Mouse (Mus musculus): ENCODE measurements at regions not wholly inside any gene's neighbourhood (a gene's known extent, or its start where the extent isn't known, plus 50 kb on each side); places are given as distances from the start of the nearest gene placed in this dataset.
A peak's percentile ranks its signal among the peaks of the same experiment; 100 is the strongest.

DNA sequence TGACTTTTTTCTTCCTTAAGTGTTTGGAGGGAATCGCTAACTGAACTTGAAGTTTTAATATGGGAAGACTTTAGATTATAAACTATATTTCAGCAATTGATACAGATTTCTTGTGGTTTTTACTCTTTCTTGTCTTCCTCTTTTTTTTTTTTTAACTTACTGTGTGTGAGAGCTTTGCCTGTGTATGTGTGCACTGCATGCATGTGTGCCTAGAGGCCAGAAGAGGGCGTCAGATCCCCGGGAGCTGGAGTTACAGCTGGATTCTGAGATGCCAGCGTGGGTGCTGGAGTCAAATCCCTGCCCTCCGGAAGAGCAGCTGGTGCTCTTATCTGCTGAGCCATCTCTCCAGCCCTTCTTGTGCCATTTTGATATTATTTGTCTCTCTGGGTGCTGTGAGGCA, 129.6 kb downstream of the Trim33 start:
- no peak for DNase-seq (ENCODE audit: extremely low read depth, low read depth)

DNA sequence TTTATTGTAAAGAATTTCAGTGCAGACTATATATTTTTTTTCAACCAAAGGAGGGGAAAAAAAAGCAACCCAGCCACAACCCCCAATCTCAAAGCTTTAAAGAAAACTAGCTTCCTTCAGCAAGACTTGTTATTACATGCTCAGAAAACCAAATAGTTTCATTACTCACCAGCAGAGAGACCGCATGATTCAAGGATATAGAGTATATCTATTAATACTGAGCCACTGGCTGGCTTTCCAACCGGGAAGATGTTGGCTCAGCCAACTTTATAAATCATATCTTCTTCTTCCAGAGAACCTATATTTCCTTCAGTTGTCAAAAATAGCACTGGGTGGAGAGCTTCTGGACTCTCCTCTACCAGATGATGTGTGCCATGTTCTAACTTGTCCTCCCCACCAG, 133.2 kb downstream of the Trim33 start:
- DNase-seq (ENCODE audit: extremely low read depth, low read depth): no peak

DNA sequence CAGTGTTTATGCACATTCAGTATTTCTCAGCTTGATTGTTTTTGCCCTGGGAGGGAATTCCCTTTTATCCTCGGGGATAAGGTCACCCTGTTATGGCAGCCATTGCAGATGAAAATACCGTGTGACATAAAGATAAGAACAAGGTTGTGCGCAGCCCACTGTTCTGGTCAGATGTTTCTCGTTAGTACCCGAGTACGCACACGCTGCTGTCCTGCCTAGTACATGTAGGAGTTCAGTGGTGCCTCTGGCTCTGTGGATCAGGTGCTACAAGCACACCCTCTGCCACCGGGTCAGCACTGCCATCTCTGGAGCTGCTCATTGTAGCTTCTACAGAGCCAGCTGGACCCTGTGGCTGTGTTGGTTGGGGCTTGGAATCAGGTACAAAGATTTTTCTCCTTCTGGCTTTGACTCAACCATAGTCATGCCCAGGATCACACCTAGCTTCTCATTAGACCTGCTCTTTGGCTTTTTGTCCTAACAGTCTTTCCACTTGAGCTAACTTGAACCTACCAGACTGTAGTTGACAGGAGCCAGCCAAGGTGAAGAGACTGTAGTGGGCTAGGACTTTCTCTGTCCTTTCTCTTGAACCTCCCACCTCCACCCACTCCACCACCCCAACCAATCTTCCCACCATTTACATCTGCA, 136.1 kb downstream of the Trim33 start:
- no peak for DNase-seq (ENCODE audit: extremely low read depth, low read depth)

DNA sequence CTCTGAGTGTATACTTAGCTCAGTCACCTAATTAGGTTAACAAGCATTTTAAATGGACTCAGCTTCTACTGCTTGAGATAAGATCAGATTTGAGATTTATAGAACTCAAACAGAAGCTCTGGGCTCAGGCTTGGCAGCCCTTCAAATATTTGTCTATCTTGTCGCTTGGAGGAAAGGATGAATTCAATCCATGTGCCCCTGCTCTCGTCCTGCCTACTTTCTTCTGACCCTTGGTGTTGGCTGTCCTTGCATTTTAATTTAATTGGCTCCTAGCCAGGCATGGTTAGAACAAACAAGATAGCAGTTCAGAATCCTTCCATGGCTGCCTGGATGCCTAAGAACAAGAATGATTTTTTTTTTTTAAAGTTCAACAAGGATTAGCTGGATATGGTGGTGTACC, 137.2 kb downstream of the Trim33 start:
- no peak for DNase-seq (ENCODE audit: extremely low read depth, low read depth)

DNA sequence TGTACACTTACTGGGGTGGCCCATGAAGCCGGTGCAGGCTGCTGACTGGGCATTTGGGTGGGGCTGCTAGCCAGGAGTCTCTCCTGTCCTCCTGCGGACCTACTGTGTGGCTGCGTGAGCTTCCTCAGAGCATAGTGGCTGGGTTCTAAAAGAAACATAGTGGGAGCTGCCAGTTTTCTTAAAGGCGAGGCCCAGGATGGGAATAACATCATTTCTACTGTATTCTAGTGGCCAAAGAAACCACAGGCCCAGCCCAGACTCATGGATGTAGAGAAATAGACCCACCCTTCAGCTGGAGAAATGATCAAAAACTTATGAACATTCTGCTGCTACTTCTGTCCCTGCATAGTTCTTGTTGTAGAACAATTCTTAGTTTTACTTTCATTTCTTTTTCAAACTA, 138.7 kb downstream of the Trim33 start:
- DNase-seq (ENCODE audit: extremely low read depth, low read depth): no peak

DNA sequence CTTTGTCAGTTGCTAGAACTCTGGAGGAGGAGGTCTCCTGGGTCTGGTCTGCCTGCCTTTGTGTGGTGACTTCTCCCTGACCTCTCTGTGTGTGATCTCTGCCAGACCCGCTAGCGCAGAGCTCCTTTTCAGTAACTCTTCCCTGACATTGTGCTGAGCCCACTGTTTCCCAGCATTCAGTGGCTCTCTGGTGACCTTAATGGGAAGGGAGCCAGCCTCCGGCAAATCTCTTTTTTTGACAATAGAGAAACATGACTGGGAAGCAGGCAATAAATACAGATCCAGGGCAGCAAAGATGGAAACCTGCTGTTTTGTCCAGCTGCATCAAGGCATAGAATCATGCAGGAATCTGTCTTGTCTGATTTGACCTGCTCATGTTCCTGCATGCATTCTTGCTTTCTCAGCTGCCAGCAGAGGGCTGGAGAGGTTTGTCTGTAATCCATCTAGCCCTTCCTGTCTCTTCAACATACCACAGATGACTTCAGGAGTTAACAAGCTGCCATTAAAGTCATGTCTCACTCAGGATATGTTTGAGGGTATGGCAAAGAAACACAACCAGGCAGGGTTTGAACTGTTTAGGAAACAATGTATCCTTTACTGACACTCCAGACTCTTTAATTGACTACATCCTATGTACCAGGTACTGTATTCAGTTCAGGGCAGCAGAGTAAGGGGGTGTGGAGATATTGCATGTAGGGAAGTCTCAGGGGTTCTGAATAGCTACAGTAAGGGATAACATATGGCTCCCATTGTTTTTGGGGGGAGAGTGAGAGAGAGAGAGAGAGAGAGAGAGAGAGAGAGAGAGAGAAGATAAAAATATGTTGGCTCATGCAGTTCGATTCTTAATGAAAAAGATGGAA, 140.9 kb downstream of the Trim33 start:
- DNase-seq (ENCODE audit: extremely low read depth, low read depth): no peak

DNA sequence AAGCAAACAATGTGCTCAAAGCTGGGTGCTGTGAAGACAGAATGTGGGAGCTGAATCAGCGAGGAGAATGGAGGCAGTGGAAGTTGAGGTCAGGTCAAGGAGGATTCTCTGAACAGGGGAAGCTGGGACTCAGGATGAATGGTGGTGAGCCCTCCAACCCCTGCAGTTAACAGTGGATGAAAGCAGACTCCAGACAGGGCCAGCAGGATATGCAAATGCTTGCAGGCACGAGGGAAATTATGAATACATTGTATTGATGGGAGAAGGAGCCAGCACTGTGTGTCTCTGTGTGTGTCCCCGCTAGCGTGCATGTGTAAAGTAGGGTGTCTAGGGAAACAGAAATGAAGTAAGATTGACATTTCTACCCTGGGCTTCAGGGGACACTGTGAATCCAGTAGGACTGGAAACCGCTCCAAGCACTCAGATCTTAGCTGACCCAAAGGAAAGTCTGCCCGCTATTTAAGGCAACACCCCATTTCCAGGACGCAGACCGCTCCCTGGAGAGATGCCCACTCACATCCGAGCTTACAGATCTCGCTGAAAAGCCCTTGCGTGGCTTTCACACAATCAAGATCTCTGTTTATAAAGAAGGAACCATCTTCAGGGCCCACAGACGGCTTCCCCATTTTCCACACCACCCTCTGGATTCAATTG, 141.7 kb downstream of the Trim33 start:
- DNase-seq (ENCODE audit: extremely low read depth, low read depth): no peak

DNA sequence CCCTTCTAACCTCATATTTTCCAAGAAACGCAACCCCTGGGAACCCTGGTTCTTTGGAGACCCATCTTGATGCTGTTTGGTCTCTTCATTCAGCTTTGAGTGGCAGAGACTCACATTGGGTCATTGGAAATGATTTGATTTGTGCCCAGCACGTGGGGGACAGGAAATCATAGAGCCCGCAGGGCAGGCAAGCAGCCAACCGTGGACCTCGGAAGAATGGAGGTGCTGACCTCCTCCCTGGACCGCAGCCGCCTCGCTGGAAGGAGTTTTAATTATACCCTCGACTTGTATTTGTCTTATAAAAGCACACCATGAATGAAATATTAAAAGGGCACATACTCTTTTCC, 142.2 kb downstream of the Trim33 start:
- DNase-seq (ENCODE audit: extremely low read depth, low read depth): no peak

DNA sequence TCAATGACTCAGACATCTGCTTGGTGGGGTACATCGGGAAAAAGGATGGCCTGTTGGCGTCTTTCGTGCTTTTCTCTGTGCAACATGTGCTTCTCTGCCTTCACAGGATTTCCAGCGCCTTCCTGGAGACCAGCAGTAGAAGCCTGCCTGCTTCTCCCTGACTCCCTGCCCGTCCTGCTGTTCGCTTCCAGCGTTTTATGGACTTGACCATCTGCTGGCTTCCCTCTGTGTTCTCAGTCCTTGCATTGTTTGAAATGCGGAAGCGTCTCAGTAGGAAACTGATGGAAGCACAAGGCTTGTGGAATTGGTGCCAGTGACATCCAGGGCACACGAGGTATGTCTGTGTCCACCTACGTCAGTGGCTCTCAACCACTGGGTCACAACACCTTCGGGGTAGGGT, 143.7 kb downstream of the Trim33 start:
- no peak for DNase-seq (ENCODE audit: extremely low read depth, low read depth)

DNA sequence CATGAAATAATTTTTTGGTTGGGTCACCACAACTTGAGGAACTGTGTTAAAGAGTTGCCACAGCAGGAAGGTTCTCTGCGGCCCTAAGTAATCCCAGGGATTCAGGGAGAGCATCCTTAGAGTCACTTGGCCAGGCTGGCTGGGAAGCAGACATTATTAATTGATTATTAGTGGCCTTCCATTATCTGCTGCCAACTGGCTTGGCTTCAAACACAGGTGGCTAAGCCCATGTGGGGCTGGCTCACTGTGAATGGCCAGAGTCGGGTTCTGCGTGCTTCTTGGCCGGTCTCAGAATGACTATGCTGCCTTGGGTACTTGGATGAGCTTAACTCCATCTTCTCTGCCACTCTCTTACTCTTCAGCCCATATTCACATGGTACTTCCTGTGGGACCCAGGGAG, 144.2 kb downstream of the Trim33 start:
- no peak for DNase-seq (ENCODE audit: extremely low read depth, low read depth)

DNA sequence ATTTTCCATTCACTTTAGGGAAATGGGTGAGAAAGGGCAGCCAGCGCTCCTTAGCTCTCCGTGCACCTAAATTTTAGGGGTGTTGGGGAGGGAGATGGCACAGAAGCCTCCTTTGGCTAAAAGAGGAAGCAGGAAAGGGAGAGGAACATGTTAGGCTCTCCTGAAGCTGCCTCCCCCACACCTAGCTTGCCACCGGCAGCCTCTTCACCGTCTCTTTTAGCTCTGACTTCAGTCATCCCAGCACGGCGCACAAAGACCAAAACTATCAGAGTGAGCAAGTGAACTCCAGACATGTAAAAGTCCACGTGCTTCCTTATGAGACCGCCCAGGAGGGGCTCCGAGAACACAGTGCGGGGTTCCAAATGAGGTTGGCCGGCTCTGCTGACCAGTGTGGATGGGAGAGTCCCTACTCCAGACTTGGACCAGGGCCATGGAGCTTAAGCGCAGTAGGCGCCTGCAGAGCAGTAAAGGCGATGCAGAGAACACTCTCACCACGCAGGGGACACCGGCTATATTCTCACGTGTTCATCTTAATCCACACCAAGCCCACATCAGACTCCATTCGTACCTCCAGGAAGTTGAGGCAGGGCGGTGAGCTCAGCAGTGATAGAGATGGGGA, 146.8 kb downstream of the Trim33 start:
- DNase-seq (ENCODE audit: extremely low read depth, low read depth): no peak

DNA sequence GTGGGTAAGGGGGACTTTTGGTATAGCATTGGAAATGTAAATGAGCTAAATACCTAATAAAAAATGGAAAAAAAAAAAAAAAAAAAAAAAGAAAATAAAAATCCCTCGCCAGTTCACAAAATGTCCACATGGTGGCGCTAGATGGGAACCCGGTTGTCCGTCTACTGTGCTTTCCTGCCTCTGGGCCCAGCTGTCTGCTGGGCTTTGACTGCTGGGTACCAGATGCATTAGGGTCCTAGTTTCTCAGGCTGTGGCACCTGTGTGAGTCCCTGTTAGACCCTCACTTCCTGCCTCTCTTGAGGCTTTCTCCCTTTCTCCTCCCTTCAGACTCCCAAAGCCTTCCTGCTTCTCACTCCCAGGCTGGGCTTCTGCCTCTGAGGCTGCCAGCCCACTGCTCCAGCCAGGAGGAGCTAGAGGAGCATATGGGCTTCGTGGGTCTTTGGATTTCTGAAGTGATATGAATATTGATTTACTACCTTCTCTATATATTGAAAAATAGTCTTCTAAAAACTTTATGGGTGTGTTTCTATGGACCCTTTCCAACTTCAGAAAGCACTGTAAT, 145.7 kb upstream of the Syt6 start:
- peak; percentile 41 for DNase-seq (ENCODE audit: extremely low read depth, low read depth)

DNA sequence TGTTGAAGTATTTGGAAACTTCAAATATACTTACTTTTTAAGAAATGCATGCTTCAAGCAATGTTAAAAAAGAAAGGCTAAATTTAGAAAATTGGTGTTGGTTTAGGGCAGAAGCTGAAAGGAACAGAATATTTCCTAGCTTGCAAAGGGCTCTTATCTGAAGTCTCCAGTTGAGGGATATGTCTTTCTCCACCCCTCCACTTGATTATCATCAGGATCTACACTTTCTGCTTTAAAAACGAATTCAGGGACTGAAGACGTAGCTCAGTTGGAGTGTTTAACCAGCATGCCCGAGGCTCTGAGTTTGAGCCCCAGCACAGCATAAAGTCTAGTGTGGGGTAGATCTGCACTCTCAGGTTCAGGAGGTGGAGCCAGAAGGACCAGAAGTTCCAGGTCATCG, 144.9 kb upstream of the Syt6 start:
- DNase-seq (ENCODE audit: extremely low read depth, low read depth): no peak

DNA sequence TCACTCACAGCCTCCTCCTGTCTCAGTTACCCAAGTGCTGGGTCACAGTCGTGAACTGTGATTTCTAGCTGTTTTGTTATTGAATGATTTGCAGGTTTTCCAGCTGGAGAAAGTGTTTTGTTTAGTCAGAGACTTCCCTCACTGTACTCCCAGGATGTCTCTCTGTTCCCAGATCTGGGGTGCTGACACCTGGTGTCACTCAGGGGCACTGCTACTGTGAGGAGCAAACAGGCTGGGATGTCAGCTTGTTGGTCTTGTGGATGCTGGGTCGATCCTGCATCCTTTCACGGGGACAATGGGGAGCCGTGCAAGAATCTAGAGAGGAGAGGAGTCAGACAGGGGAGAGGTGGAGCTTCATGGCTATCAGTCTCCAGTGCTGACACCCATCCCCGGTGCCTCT, 142.8 kb upstream of the Syt6 start:
- DNase-seq (ENCODE audit: extremely low read depth, low read depth): no peak

DNA sequence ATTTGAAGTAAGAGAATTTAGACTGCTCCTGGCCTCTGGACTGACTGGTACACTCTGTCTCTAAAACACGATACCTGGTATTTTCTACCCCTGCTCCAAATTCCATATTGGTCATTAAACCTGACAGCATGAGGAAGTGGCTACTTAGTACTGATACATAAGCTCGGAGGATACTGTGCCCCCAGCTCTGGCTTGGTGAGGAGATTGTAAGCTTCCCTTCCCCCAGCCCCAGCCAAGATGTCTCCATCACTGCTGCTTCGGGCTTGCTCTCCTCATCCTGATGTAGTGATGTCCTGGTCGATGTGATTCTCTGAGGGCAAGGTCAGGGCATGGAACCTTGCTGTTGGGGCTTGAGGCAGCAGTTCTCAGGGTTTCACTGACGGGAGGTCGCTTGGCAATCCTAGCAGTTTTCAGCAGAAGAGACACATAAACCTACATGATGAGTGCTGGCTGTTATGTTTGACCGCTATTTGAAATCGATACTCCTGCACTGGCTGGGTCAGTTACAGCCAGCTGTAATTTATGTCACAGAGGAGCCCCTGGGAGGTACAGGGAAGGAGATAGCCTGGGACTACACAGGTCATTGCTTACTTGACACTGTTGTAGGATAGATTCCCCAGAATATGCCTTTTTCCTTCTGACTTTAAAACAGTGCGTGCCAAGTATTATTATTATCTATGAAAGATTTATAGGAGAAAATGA, 138.0 kb upstream of the Syt6 start:
- no peak for DNase-seq (ENCODE audit: extremely low read depth, low read depth)

DNA sequence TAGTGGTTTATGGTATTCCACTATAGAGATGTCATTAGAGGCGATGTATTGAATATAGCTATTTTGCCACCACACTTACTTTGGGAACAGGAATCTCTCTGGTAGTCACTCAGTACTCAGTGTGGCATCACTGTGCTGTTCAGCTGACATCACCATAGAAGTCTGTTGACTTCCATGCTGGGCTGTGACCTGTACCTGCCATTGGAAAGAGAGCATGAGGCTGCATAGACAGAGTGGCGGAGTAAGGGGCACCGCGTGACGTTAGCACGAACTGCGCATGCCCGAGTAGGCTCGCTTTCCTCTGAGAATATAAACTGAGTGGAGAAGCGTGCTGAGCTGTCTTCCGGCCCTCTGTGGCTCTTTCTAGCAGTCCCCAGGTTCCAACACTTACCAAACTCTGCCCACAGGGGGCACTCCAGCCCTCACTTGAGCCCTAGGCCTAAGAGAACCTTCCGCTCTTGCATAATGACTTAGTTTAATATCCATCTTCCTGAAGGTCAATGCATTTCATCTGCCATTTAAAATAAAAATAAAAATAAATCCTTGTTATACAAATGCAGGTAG, 136.2 kb upstream of the Syt6 start:
- DNase-seq (ENCODE audit: extremely low read depth, low read depth): peak; percentile 15

DNA sequence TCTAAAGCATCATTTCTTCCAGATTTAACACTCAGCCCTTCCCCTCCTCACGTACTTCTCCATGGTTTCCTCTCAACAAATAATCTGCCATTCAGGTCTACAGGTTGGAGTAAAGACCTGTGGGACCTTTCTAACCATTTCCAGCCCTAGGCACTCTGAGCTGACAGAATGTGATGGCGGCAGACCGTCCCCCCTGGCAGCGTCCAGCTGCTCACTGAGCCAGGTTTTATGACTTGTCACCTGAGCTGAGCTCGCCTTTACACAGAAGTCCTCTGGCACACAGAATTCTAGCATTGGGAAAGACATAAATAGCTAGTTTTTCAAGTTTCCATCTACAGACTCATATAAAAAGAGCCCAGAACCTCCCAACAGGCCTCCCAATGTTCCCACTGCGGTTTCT, 131.8 kb upstream of the Syt6 start:
- DNase-seq (ENCODE audit: extremely low read depth, low read depth): no peak

DNA sequence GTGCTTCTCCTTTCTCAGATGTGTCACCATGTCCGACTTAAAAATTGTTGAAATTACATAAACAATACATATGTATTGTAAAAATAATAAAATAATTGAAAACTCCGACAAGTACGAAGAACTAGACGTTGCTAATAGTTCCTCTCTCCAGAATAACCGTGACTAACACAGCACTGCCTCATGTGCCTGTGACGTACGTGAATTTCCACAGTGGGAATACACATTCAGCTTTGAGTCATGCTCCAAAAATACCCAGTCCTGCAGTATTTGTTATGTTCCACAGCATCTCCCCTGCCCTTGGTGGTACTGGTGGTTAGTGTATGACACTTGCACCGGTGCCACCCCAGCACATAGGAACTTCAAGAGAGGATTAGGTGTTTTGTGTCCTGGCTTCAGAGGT, 129.2 kb upstream of the Syt6 start:
- no peak for DNase-seq (ENCODE audit: extremely low read depth, low read depth)

DNA sequence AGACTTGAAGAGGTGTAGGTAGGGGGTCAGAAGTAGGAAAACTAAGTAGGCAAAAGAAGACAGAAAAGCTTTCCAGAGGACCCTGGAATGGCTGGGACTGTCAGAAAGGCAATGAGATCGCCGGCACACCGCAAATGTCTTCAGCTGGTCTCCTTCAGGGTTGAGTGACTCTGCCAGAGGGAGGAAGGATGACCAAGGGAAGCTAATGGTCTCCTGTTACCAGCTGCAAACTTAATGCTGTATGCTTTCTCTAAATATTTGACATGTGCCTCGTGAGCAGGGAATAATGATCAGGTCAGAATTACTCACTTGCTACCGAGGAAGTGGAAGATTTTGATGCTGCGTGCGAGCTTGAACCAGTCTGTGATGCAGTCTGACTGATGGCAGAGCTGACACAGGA, 125.2 kb upstream of the Syt6 start:
- DNase-seq (ENCODE audit: extremely low read depth, low read depth): no peak

DNA sequence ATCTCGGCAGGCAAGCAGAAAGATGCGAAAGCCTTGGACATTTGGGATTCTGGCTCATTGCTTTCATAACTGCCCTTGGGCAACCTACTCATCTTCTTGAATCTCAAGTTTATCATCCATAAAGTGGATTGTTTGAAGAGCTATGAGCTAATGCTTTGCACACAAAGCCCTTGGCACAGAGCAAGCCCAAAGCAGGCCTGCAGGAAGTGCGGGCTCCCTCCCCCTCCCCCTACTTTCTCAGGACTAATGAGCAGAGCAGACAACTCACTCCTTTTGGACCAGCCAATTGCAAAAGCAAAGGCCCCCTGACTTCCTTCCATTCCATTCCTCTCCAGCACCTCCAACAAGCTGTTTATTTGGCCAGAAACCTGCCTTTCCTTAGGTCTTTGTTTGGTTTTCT, 123.1 kb upstream of the Syt6 start:
- no peak for DNase-seq (ENCODE audit: extremely low read depth, low read depth)

DNA sequence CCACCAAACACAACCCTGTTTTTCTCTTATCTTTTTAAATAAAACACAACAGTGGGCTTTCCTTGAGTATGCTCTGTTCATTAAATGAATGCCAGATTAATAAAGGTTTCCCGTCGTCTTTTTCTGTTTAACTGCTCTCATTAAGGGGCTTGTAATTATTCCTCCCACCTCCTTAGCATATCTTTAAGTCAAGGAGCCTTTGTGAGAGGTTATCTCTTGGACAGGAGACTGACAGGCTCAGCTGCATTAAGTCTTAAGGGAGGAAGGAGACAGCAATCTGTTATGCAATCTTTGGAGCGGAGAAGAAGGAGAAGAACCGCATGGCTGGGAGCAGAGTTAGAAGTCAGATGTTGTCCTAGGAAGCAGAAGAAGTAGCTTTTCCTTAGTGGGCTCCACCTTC, 111.3 kb upstream of the Syt6 start:
- DNase-seq (ENCODE audit: extremely low read depth, low read depth): no peak

Data from MEL-GATA-1-ER (cell line).